Mouse (Mus musculus): ENCODE results near the gene St3gal2. TPM values are rescaled to one million over a fixed set of nuclear protein-coding genes. Genes with fewer than 3 reads are reported as not detected.
"Not testable (repeated sequence)": the region's sequence is repeated elsewhere in the genome, so short reads cannot be mapped to it uniquely, and the experiment has no call there.

St3gal2 gene
- total RNA-seq, 2 experiments from 2014 or later, result 23.6 to 26.6 TPM

DNA sequence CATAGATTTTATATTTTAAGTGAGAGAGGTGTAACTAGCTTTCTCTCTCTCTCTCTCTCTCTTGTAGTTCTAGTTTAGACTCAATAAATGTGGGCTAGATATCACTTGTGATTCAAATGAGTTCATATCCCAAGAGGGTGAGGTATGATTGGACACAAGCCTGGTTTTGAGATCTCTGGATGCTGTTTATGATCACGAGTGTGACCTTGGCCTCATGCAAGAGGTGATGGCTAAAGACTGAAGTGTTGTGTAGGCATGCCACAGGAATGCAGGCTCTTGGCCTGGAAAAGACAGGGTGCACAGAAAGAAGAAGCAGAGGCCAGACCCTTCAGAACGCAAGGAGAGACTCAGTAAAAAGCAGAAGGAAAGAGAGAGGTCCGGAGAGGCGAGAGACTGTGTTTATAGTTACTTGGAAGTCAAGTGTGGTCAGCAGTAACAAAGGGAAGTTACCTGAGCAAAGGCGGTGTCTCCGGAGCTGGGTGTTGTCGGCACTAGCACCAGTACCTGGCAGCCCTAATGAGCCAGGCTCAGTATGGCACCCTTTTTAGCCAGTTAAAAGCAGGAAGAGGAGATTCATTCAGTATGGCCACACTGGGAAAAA is 24.7 kb downstream of the St3gal2 start:
- no peak for DNase-seq

- no peak for DNase-seq
These were observed 26.0 kb downstream of the St3gal2 start for GRCm38 (mm10) chr8:110945716-110946115.

DNA sequence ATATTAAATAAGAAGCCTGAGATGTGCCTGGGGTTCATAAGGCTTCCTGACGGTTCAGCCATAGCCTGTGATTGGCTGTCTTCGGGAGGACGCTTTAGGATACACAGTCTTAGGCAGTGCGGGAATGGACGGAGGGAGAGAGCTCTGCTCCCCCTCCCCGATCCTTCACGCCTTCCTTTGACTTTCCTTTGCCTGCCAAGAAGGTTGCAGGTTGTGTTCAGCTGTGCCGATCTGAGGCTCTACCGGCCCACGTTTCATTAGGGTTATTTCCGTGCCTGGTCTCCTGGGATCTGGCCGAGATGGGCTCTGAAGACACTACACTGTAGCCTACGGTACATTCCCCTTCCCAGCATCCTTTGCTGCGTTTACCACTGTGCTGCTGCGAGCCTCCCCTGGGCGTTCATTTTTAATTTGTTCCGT is 30.4 kb downstream of the St3gal2 start:
- peak; percentile 24 for DNase-seq

DNA sequence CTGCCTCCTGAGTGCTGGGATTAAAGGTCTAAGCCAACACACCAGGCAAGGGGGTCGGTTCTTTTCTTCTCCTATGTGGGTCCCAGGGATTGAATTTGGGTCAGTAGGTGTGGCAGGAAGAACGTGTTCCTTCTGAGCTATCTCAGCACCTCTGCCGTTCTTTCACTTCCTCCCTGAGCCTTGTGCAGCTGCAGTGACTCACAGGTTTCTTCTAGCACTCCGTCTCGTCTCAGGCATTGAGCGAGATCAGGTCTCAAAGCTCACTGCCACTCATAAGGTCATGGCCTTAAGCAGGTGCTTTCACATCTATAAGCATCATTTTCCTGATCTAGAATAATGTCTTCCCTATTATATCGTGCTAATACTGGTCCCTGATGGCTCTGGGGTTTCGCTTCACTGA is 35.1 kb downstream of the St3gal2 start:
- DNase-seq, result no peak

DNA sequence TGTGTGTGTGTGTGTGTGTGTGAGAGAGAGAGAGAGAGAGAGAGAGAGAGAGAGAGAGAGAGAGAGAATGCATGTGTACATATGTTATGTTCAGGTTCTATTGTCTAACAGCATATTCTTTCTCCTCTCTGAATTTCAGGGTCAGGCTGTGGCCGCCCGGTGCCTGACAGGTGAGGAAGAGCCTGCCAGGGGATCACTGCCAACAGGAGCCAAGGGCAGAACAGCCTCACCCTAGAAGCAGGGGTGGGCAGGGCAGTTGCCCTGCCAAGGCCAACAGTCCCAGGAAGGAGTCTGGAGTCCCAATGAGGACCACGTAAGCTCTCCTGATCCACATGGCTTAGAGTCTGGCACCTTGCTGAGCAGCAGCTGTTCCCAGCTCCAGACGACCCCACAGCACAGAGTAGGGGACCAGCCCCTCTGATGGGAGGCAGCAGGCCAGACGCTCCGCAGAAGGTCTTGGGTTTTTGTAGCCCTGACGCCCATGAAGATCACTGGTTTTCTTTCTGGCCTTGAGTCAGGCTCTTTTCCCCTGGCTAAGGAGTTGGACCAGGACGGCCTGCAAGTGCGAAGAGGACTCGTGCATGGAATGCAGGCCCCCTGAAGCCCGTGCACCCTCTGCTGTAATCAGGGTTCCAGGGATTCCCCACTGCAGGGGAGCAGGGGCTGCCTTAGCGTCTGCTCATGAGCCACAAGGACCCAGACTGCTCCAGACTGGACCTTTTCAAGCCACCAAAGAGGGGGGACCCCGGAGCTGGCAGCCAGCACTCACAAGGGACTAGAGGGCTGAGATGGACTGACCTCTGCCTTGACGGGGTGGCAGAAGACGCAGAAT is 37.1 kb downstream of the St3gal2 start:
- no peak for DNase-seq

DNA sequence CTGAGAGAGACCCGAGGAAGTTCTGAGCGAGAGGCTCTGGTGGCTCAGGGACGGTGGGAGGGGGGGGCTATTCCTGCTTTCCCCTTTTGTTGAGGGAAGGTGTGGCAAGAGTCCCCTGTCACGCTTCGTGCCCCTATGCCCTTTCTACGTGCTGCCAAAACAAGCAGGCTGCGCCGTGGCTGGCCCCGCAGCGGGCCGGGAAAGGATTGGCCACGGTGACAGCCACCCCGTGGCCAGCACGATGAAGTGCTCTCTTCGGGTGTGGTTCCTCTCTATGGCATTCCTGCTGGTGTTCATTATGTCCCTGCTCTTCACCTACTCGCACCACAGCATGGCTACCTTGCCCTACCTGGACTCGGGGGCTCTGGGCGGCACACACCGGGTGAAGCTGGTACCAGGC is 37.7 kb downstream of the St3gal2 start:
- no peak for DNase-seq

- no peak for DNase-seq
These were observed 38.4 kb downstream of the St3gal2 start for GRCm38 (mm10) chr8:110958135-110958534.

DNA sequence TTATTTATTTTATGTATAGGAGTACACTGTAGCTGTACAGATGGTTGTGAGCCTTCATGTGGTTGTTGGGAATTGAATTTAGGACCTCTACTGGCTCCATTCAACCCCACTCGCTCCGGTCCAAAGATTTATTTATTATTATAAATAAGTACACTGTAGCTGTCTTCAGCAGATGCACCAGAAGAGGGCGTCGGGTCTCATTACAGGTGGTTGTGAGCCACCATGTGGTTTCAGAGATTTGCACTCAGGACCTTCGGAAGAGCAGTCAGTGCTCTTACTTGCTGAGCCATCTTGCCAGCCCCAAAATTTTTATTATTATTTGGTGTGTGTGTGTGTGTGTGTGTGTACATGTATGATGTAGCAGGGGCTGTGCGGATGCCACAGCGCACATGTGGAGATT is 38.8 kb downstream of the St3gal2 start:
- not testable (repeated sequence) for DNase-seq

DNA sequence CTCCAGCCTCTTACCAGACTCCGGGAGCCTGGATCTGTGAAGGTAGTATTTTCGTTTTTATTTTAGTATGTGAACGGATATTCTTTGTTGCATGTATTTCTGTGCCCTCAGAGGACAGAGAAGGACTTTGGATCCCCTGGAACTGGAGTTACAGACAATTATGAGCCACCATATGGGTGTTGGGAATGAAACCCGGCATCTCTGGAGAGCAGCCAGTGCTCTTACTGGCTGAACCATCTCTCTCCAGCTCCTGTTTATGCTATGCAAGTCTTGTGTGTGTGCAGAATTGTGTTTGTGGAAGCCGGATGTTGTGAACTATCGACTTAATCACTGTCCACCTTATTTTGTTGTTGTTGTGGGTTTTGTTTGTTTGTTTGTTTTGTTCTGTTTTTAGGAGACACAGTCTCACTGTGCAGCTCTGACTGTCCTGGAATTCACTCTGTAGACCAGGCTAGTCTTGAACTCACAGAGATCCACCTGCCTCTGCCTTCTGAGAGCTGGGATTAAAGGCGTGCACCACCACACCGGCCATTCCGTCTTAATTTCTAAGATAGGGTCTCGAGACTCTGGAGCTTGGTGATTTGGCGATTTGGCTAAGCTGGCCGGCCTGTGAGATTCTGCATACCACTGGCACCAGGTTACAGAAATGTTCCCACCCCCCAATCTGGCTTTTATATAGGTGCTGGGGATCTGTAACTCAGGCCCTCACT is 39.5 kb downstream of the St3gal2 start:
- DNase-seq, result no peak

- DNase-seq, result no peak
These were observed 40.2 kb downstream of the St3gal2 start for GRCm38 (mm10) chr8:110959906-110960305.

GRCm38 (mm10) chr8:110963051-110963450 is 43.3 kb downstream of the St3gal2 start:
- no peak for DNase-seq

DNA sequence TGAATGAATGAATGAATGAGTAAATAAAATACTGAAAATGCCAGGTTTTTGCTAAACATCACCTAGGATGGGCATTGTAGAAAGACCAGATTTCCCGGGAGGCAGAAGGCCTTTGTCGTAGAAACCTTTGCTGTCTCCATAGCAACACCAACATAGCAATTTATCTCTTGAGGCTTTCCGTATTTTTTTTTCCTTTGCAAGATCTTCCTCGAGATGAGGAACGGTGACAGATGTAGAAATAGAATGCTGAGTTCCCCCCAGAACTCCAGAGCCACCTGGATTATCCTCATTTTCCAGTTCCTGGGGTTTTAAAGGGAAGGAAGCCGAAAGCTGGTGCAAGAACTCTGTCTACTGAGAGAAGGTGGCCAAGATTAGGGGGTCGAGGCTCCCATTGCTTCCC is 44.9 kb downstream of the St3gal2 start:
- DNase-seq, result no peak

GRCm38 (mm10) chr8:110965594-110965993 is 45.9 kb downstream of the St3gal2 start:
- DNase-seq, result peak; percentile 87

DNA sequence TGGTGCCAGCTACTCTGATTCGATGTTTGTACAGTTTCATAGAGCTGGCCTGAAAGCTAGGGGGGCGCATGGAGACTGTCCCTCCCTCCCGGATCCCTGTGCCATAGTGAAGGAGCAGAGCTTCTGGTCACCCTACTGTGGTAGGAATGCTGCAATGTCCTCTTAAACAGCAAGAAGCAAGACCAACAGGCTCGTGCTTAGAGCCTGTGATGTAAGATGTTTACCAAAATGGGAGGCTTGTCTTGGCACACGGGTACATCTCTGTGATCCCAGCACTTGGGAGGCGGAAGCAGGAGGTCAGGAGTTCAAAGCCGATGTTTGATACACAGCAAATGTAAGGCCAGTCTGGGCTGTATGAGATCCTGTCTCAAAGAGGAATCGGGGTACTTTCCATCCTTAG is 46.9 kb downstream of the St3gal2 start:
- no peak for DNase-seq

- DNase-seq, result no peak
These were observed 47.6 kb downstream of the St3gal2 start for GRCm38 (mm10) chr8:110967326-110967725.

DNA sequence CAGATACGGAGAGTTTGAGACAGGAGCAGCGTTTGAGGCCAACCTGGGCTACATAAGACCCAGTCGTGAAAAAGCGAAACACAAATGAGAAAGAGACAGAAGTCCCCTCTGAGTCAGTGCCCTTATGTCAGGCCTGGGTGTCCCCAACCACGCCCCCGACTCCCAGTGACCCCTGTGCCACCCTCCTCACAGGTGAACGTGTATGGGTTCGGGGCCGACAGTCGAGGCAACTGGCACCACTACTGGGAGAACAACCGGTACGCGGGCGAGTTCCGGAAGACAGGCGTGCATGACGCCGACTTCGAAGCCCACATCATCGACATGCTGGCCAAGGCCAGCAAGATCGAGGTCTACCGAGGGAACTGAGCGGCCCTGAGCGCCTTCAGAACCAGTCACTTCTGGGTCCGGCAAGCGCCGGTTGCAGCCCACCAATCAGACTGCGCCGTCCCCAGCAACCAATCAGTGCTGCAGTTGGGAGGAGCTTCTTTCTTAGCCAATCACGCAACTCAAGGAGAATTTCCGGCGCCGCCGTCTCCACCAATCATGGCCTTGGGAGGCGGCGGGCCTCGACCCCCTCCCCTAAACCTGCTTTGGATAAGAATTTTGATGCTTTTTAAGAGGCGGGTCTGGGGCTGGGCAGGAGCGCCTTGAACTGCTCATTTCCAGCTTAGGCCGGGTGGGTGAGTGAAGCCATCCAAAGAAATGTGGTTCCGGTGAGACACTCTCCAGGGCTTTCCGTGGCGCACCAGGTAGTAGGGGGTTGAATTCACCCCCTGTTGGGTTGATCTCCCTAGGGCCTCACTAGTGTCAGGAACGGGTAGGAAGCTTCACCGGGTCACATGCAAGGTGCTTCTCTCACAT is 50.4 kb downstream of the St3gal2 start:
- DNase-seq, result peak; percentile 94

DNA sequence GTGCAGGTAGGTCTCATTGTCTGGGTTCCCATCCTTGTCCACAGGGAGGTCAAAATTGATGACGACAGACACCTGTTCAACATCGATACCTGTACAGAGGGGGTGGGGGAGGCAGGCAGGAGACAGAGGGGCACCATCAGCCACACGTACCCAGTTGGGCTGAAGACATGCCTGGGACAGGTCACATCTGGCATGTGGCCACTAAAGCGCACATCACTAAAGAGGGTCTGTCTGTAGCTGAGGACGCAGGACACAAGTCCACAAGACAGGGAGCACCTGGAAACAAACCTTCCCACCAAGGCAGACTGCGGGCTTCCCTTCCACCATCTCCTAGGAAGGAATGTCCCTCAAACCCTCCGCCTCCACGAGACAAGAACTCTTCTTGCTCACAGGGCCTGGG is 56.8 kb downstream of the St3gal2 start:
- not testable (repeated sequence) for DNase-seq

- not testable (repeated sequence) for DNase-seq
These were observed 58.3 kb downstream of the St3gal2 start for GRCm38 (mm10) chr8:110977987-110978386.

GRCm38 (mm10) chr8:110981304-110981703 is 61.6 kb downstream of the St3gal2 start:
- DNase-seq, result no peak

DNA sequence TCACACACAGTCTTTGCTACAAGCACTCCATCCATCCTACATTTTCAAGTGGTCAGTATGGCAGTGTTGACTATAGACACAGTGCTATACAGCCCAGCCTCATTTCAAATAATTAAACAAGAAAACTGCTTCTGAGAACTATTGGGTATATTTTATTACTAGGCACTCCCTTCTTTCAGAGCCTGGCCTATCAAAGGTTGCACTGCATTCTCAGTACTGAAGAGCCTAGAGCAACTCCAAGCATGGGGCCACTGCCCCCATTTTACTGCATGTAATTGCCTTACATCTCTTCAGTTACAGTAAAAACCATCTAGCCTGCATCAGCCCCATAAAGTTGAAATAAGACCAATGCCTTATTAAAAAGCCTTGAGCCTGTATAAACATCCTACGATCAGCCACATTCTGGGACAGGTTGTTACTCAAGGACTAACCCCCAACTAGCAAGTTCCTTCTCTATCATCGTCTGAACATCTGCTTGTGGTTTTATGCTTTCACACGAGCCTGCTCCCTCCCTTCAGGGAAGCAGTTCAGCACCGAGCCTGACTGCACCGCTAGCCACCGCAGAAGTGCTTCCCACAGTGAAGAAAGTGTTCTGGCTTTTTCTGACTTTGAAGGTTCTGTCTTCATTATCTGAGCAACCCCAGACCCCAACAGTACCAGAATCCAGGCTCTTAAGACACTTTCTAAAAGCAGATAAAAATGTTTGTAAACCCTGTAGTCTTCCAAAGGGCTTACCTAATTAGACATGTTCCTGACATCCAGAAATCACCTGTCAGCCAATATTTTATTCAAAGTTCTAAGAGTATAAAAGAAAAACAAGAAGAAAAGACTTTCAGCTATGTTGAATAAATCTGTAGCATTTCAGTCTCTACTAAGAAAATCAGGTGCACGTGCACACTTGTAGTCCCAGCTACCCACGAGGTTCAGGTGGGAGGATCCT is 68.4 kb downstream of the St3gal2 start:
- no peak for DNase-seq

DNA sequence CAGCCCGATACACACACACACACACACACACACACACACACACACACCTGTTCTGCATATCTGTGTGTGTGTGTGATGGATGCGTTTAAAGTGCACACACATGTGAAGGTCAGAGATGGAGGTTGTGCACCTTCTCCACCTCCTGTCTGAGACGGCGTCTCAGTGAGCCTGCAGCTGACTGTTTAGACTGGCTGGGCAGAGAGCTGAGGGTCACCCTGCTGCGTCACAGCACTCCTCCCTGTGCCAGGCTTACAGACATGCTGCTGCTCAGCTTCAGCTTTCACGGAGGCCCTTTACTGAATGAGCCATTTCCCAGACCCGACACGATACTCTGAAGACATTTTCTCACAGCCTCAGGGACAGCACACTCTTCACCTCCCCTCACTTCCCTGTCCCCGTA is 70.3 kb downstream of the St3gal2 start:
- DNase-seq, result no peak
